Mouse (Mus musculus): Measurements from ENCODE around the gene Mettl7b. TPM values are rescaled to one million over a fixed set of nuclear protein-coding genes. Genes with fewer than 3 reads are reported as not detected.

Mettl7b gene
- polyA plus RNA-seq, 1 experiment: 3.7 TPM

DNA sequence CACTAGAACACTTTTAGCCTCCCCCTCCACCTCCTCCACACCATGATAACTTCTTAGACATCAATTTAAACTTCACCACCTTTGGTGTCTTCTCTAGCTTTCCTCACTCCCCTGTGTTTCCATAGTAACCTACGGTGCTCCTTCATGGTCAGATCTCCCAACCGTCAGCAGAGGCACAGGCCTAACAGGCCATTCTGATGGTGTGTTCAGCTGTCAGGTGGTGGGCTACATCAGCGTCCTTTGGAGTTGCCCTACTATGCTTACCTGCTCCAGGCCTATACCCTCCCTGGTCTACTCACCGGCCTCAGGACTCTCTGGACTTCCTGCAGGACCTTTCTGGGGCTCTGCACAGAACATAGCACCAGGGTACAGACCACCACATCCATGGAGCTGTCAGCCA is 646 bp downstream of the Mettl7b start:
- no peaks in the 10 kb centered on the region for H3K4me1 ChIP-seq (ENCODE audit: control insufficient read depth, insufficient read depth, low read length)
- no peak overlapping the region for H3K4me3 ChIP-seq (replicated peaks; ENCODE audit: control insufficient read depth, low read depth, low read length)
- 79% methylated on average over 4 of the region's 4 CpGs for WGBS
- TF ChIP-seq POLR2A (IDR thresholded peaks at IDR 0.05; ENCODE audit: borderline replicate concordance, control insufficient read depth, low read depth, low read length) (no peak), CTCF (IDR thresholded peaks at IDR 0.05; ENCODE audit: control insufficient read depth, insufficient read depth, low read length) (no peak)
- no peak overlapping the region for H3K27ac ChIP-seq (ENCODE audit: control insufficient read depth, insufficient read depth, low read depth, low read length, poor library complexity)

DNA sequence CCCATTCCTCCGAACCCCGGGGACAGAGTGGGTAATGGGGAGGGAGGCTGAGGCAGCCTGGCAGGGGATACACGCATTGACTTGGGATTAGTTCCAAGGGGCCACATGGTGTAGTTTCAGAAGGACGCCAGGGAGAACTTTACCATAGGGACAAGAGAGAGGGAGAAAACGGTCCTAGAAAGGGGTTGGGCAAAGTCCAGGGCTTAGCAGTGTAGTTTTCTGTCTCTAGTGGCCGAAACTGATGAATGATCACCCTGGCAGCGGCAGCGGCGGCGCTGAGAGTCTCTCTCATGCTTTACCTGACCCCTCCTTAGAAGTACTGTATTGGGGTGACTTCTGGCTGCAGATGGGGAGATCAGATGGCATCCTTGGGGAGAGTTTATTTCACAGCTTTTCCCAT is 2.4 kb downstream of the Mettl7b start:
- Histone ChIP-seq H3K4me3 (replicated peaks; ENCODE audit: control insufficient read depth, low read depth, low read length) (no peak overlapping the region), H3K4me1 (ENCODE audit: control insufficient read depth, insufficient read depth, low read length) (no peaks in the 10 kb centered on the region), H3K27ac (ENCODE audit: control insufficient read depth, insufficient read depth, low read depth, low read length, poor library complexity) (no peak overlapping the region)
- 82% methylated on average over 10 of the region's 10 CpGs for WGBS
- TF ChIP-seq CTCF (IDR thresholded peaks at IDR 0.05; ENCODE audit: control insufficient read depth, insufficient read depth, low read length) (no peak), POLR2A (IDR thresholded peaks at IDR 0.05; ENCODE audit: borderline replicate concordance, control insufficient read depth, low read depth, low read length) (no peak)

DNA sequence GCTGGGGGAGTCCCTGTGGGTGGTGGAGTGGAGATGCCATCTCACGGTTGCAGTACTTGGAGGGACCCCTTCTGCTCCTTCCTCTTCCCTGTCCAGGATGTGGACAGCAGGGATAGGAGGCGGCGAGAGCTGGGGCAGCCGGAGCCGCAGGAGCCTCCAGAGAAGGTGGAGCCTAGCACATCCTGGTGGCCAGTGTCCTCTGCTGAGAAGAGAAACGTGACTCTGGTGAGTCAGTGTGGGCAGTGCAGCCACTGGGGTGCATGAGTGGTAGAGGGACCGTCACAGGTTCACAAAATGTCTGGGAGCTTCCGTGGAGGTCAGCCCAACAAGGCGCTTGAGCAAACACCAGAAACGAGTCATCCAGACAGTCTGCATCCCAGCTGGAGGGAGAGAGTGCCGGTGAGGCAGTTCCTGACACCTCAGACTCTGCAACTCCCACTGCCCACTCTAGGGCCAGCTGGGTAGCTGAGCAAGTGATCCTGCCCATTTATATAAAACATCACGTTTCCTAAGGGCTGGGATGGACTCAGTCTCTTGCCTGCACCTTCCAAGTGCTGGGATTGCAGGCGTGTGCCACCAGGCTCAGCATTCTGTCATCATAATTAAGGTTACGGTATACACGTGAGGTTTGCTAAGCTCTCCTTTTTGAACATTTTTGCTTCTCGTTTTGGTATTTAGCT is 10.4 kb downstream of the Mettl7b start:
- no peak for TF ChIP-seq POLR2A (IDR thresholded peaks at IDR 0.05; ENCODE audit: borderline replicate concordance, control insufficient read depth, low read depth, low read length)
- TF ChIP-seq CTCF (IDR thresholded peaks at IDR 0.05; ENCODE audit: control insufficient read depth, insufficient read depth, low read length): no peak
- Histone ChIP-seq H3K4me1 (ENCODE audit: control insufficient read depth, insufficient read depth, low read length) (no peaks in the 10 kb centered on the region), H3K4me3 (replicated peaks; ENCODE audit: control insufficient read depth, low read depth, low read length) (no peak overlapping the region), H3K27ac (ENCODE audit: control insufficient read depth, insufficient read depth, low read depth, low read length, poor library complexity) (no peak overlapping the region)
- WGBS: 66% methylated on average over 16 of the region's 16 CpGs

DNA sequence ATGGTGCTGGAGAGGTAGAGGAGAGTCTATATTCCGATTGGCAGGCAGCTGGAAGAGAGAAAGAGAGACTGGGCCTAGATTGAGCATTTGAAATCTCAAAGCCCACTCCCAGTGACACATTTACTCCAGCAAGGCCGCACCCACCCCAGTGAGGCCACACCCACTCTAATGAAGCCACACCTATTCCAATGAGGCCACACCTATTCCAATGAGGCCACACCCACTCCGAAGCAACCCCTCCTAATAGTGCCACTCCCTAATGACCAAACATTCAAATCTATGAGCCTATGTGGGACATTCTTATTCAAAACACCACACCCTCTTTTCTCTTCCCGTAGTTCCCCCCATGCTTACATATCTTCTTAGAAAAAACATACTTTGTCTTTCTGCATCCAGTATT is 13.3 kb downstream of the Mettl7b start:
- no peak overlapping the region for H3K4me3 ChIP-seq (replicated peaks; ENCODE audit: control insufficient read depth, low read depth, low read length)
- H3K27ac ChIP-seq (ENCODE audit: control insufficient read depth, insufficient read depth, low read depth, low read length, poor library complexity): no peak overlapping the region
- 83% methylated on average over 4 of the region's 4 CpGs for WGBS
- H3K4me1 ChIP-seq (ENCODE audit: control insufficient read depth, insufficient read depth, low read length): no peaks in the 10 kb centered on the region
- no peak for TF ChIP-seq POLR2A (IDR thresholded peaks at IDR 0.05; ENCODE audit: borderline replicate concordance, control insufficient read depth, low read depth, low read length)
- no peak for TF ChIP-seq CTCF (IDR thresholded peaks at IDR 0.05; ENCODE audit: control insufficient read depth, insufficient read depth, low read length)

DNA sequence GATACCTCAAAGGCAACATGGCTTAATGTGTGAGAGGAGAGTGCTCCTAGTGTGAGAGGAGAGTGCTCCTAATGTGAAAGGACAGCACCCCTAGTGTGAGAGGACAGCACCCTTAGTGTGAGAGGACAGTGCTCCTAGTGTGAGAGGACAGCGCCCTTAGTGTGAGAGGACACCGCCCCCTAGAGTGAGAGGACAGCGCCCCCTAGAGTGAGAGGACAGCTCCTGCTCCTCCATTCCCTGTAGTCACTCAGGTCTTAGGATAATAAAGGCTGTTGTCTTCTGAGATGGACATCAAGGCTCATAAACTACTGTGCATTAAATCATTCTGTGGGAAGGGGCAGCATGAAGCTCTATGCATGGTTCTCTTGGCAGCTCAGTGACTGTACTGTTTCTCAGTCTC is 15.1 kb downstream of the Mettl7b start:
- TF ChIP-seq CTCF (IDR thresholded peaks at IDR 0.05; ENCODE audit: control insufficient read depth, insufficient read depth, low read length) (peak; percentile 57), POLR2A (IDR thresholded peaks at IDR 0.05; ENCODE audit: borderline replicate concordance, control insufficient read depth, low read depth, low read length) (no peak)
- WGBS: 23% methylated on average over 3 of the region's 3 CpGs
- Histone ChIP-seq H3K4me1 (ENCODE audit: control insufficient read depth, insufficient read depth, low read length) (no peaks in the 10 kb centered on the region), H3K4me3 (replicated peaks; ENCODE audit: control insufficient read depth, low read depth, low read length) (no peak overlapping the region), H3K27ac (ENCODE audit: control insufficient read depth, insufficient read depth, low read depth, low read length, poor library complexity) (no peak overlapping the region)

DNA sequence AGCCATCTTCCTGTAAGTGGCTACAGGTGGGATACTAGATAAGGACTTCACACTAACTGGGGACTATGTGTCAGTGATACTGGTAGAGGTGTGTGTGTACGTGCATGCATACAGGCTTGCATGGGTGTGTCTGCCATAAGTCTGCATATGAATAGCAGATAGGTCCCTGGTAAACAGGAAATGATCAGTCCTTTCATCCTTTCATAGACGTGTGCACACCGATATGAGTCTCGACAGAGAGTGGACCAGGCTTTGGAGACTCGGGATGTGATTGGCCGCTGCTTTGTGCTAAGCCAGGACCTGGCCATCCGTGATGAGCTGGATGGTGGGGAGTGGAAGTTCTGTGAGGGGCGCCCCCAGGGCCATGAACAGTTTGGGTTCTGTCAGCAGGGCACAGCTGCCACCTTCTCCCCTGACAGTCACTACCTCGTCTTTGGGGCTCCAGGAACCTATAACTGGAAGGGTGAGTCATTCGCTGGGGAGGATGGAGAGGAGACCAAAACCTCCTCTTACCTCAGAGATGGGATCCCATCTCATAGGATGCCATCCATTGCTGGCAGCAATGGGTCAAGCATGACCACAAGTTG is 20.2 kb downstream of the Mettl7b start:
- Histone ChIP-seq H3K4me1 (ENCODE audit: control insufficient read depth, insufficient read depth, low read length) (no peaks in the 10 kb centered on the region), H3K27ac (ENCODE audit: control insufficient read depth, insufficient read depth, low read depth, low read length, poor library complexity) (no peak overlapping the region), H3K4me3 (replicated peaks; ENCODE audit: control insufficient read depth, low read depth, low read length) (no peak overlapping the region)
- TF ChIP-seq CTCF (IDR thresholded peaks at IDR 0.05; ENCODE audit: control insufficient read depth, insufficient read depth, low read length) (no peak), POLR2A (IDR thresholded peaks at IDR 0.05; ENCODE audit: borderline replicate concordance, control insufficient read depth, low read depth, low read length) (no peak)
- 70% methylated on average over 10 of the region's 10 CpGs for WGBS

DNA sequence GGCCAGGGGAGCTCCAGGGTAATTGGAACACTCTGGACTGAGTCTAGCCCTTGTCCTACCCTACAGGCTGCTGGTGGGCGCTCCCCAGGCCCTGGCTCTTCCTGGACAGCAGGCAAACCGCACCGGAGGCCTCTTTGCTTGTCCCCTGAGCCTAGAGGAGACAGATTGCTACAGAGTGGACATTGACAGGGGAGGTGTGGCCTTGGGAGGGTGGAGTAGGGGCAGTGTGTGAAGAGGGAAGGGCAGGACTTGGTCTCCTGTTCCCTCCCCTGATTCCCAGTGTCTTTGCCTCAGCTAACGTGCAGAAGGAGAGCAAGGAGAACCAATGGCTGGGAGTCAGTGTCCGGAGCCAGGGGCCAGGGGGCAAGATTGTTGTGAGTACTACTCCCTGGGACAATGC is 21.8 kb downstream of the Mettl7b start:
- TF ChIP-seq CTCF (IDR thresholded peaks at IDR 0.05; ENCODE audit: control insufficient read depth, insufficient read depth, low read length) (no peak), POLR2A (IDR thresholded peaks at IDR 0.05; ENCODE audit: borderline replicate concordance, control insufficient read depth, low read depth, low read length) (no peak)
- no peak overlapping the region for H3K4me3 ChIP-seq (replicated peaks; ENCODE audit: control insufficient read depth, low read depth, low read length)
- no peaks in the 10 kb centered on the region for H3K4me1 ChIP-seq (ENCODE audit: control insufficient read depth, insufficient read depth, low read length)
- H3K27ac ChIP-seq (ENCODE audit: control insufficient read depth, insufficient read depth, low read depth, low read length, poor library complexity): no peak overlapping the region; the same call in 1 of the 2 replicates
- 74% methylated on average over 5 of the region's 5 CpGs for WGBS

DNA sequence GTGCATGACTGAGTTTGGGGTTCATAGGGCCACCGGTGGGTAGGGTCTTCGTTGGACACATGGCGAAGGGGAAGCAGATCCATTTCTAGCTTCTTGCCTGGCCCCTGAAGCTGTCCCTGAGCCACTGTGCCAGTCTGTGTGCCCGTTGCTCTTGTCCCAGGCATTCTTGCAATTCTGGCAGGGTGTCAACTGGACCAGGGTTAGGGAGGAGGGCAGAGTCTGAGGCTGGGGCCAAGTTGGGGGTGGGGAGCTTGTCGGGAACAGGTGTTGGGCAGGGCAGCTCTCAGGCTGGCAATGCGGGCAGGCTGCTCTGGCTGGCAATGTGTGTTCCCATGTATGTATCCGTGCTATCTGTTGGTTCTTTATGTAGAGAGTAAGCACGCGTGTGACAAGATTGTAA is 22.3 kb downstream of the Mettl7b start:
- TF ChIP-seq CTCF (IDR thresholded peaks at IDR 0.05; ENCODE audit: control insufficient read depth, insufficient read depth, low read length): no peak
- TF ChIP-seq POLR2A (IDR thresholded peaks at IDR 0.05; ENCODE audit: borderline replicate concordance, control insufficient read depth, low read depth, low read length): no peak
- Histone ChIP-seq H3K27ac (ENCODE audit: control insufficient read depth, insufficient read depth, low read depth, low read length, poor library complexity) (no peak overlapping the region), H3K4me1 (ENCODE audit: control insufficient read depth, insufficient read depth, low read length) (no peaks in the 10 kb centered on the region), H3K4me3 (replicated peaks; ENCODE audit: control insufficient read depth, low read depth, low read length) (no peak overlapping the region)
- 77% methylated on average over 9 of the region's 9 CpGs for WGBS

Measured in bone marrow, adult 2 months (tissue).